Mouse (Mus musculus): ENCODE data around the gene Macrod2. TPM values are rescaled to one million over a fixed set of nuclear protein-coding genes. Genes with fewer than 3 reads are reported as not detected.

Macrod2 gene
- polyA plus RNA-seq, 1 experiment from 2014 or later: 40.0 TPM

GRCm38 (mm10) chr2:141800909-141801308 is 1405.8 kb downstream of the Macrod2 start:
- 81% methylated on average over 2 of the region's 2 CpGs for WGBS

GRCm38 (mm10) chr2:141816266-141816665 is 1421.2 kb downstream of the Macrod2 start:
- no peak overlapping the region for H3K9ac ChIP-seq
- ATAC-seq: no peak
- H3K4me2 ChIP-seq (replicated peaks): no peak overlapping the region
- H3K9me3 ChIP-seq: no peaks in the 10 kb centered on the region
- no peaks in the 10 kb centered on the region for H3K4me1 ChIP-seq (replicated peaks)
- H3K27me3 ChIP-seq (replicated peaks): no peaks in the 10 kb centered on the region
- no peak overlapping the region for H3K27ac ChIP-seq
- H3K36me3 ChIP-seq: no peaks in the 10 kb centered on the region
- H3K4me3 ChIP-seq (replicated peaks): no peak overlapping the region
- WGBS: 91% methylated on average over 4 of the region's 4 CpGs

More at GRCm38 (mm10) chr2:141800909-141801308, 1405.8 kb downstream of the Macrod2 start:
- Histone ChIP-seq H3K36me3 (no peaks in the 10 kb centered on the region), H3K27ac (no peak overlapping the region), H3K4me2 (replicated peaks) (no peak overlapping the region), H3K4me3 (replicated peaks) (no peak overlapping the region), H3K27me3 (replicated peaks) (no peaks in the 10 kb centered on the region), H3K9me3 (no peaks in the 10 kb centered on the region), H3K4me1 (replicated peaks) (no peaks in the 10 kb centered on the region), H3K9ac (no peak overlapping the region)
- ATAC-seq: no peak

- Histone ChIP-seq H3K4me1 (replicated peaks) (no peaks in the 10 kb centered on the region), H3K9me3 (no peaks in the 10 kb centered on the region), H3K27me3 (replicated peaks) (no peaks in the 10 kb centered on the region), H3K4me3 (replicated peaks) (no peak overlapping the region), H3K9ac (no peak overlapping the region), H3K4me2 (replicated peaks) (no peak overlapping the region), H3K36me3 (no peaks in the 10 kb centered on the region), H3K27ac (no peak overlapping the region)
- WGBS: 80% methylated on average over 4 of the region's 4 CpGs
- ATAC-seq: no peak
Measured at GRCm38 (mm10) chr2:141817546-141818180, 1422.6 kb downstream of the Macrod2 start.

GRCm38 (mm10) chr2:141820795-141821194 is 1425.7 kb downstream of the Macrod2 start:
- H3K4me3 ChIP-seq (replicated peaks): no peak overlapping the region
- no peak overlapping the region for H3K4me2 ChIP-seq (replicated peaks)
- H3K36me3 ChIP-seq: no peaks in the 10 kb centered on the region
- ATAC-seq: no peak
- no peak overlapping the region for H3K27ac ChIP-seq
- H3K4me1 ChIP-seq (replicated peaks): no peaks in the 10 kb centered on the region
- no peaks in the 10 kb centered on the region for H3K9me3 ChIP-seq
- no peaks in the 10 kb centered on the region for H3K27me3 ChIP-seq (replicated peaks)
- no peak overlapping the region for H3K9ac ChIP-seq

GRCm38 (mm10) chr2:141825606-141826495 is 1430.7 kb downstream of the Macrod2 start:
- Histone ChIP-seq H3K27me3 (replicated peaks) (no peaks in the 10 kb centered on the region), H3K9me3 (no peaks in the 10 kb centered on the region), H3K4me3 (replicated peaks) (no peak overlapping the region), H3K4me2 (replicated peaks) (no peak overlapping the region), H3K4me1 (replicated peaks) (no peaks in the 10 kb centered on the region), H3K27ac (no peak overlapping the region), H3K9ac (no peak overlapping the region), H3K36me3 (no peaks in the 10 kb centered on the region)
- ATAC-seq: no peak
- 50% methylated on average over 8 of the region's 8 CpGs for WGBS

GRCm38 (mm10) chr2:141830496-141830895 is 1435.4 kb downstream of the Macrod2 start:
- Histone ChIP-seq H3K4me3 (replicated peaks) (no peak overlapping the region), H3K36me3 (no peaks in the 10 kb centered on the region), H3K9me3 (no peaks in the 10 kb centered on the region), H3K27ac (no peak overlapping the region), H3K4me1 (replicated peaks) (no peaks in the 10 kb centered on the region), H3K4me2 (replicated peaks) (no peak overlapping the region), H3K9ac (no peak overlapping the region), H3K27me3 (replicated peaks) (no peaks in the 10 kb centered on the region)
- ATAC-seq: no peak
- 78% methylated on average over 2 of the region's 2 CpGs for WGBS

- no peak for ATAC-seq
- H3K27ac ChIP-seq: no peak overlapping the region
- 92% methylated on average over 5 of the region's 5 CpGs for WGBS
- H3K27me3 ChIP-seq (replicated peaks): no peaks in the 10 kb centered on the region
- H3K4me2 ChIP-seq (replicated peaks): no peak overlapping the region
- H3K9ac ChIP-seq: no peak overlapping the region
- H3K4me3 ChIP-seq (replicated peaks): no peak overlapping the region
- H3K36me3 ChIP-seq: no peaks in the 10 kb centered on the region
- no peaks in the 10 kb centered on the region for H3K9me3 ChIP-seq
- H3K4me1 ChIP-seq (replicated peaks): no peaks in the 10 kb centered on the region
Measured at GRCm38 (mm10) chr2:141831515-141831914, 1436.4 kb downstream of the Macrod2 start.

- WGBS: 85% methylated on average over 4 of the region's 4 CpGs
- ATAC-seq: no peak
- H3K27ac ChIP-seq: no peak overlapping the region
Measured at GRCm38 (mm10) chr2:141834156-141834782, 1439.2 kb downstream of the Macrod2 start.

GRCm38 (mm10) chr2:141844408-141845175 is 1449.5 kb downstream of the Macrod2 start:
- Histone ChIP-seq H3K9me3 (no peaks in the 10 kb centered on the region), H3K27ac (no peak overlapping the region), H3K36me3 (no peaks in the 10 kb centered on the region), H3K9ac (no peak overlapping the region), H3K4me3 (replicated peaks) (no peak overlapping the region), H3K4me1 (replicated peaks) (no peaks in the 10 kb centered on the region), H3K27me3 (replicated peaks) (no peaks in the 10 kb centered on the region), H3K4me2 (replicated peaks) (no peak overlapping the region)
- 69% methylated on average over 6 of the region's 6 CpGs for WGBS
- no peak for ATAC-seq

More at GRCm38 (mm10) chr2:141834156-141834782, 1439.2 kb downstream of the Macrod2 start:
- Histone ChIP-seq H3K4me1 (replicated peaks) (no peaks in the 10 kb centered on the region), H3K27me3 (replicated peaks) (no peaks in the 10 kb centered on the region), H3K9me3 (no peaks in the 10 kb centered on the region), H3K4me3 (replicated peaks) (no peak overlapping the region), H3K4me2 (replicated peaks) (no peak overlapping the region), H3K36me3 (no peaks in the 10 kb centered on the region), H3K9ac (no peak overlapping the region)

- no peaks in the 10 kb centered on the region for H3K36me3 ChIP-seq
- H3K9ac ChIP-seq: no peak overlapping the region
- ATAC-seq: peak; percentile 90
- 18% methylated on average over 2 of the region's 2 CpGs for WGBS
- H3K9me3 ChIP-seq: no peaks in the 10 kb centered on the region
- no peaks in the 10 kb centered on the region for H3K4me1 ChIP-seq (replicated peaks)
- H3K27me3 ChIP-seq (replicated peaks): no peaks in the 10 kb centered on the region
- H3K4me2 ChIP-seq (replicated peaks): no peak overlapping the region
- H3K4me3 ChIP-seq (replicated peaks): no peak overlapping the region
- no peak overlapping the region for H3K27ac ChIP-seq
Measured at GRCm38 (mm10) chr2:141859220-141859619, 1464.1 kb downstream of the Macrod2 start.

- H3K9ac ChIP-seq: no peak overlapping the region
- no peaks in the 10 kb centered on the region for H3K4me1 ChIP-seq (replicated peaks)
- H3K9me3 ChIP-seq: no peaks in the 10 kb centered on the region
- no peaks in the 10 kb centered on the region for H3K36me3 ChIP-seq
- no peaks in the 10 kb centered on the region for H3K27me3 ChIP-seq (replicated peaks)
- no peak for ATAC-seq
- 92% methylated on average over 6 of the region's 6 CpGs for WGBS
- H3K4me3 ChIP-seq (replicated peaks): no peak overlapping the region
- no peak overlapping the region for H3K4me2 ChIP-seq (replicated peaks)
- H3K27ac ChIP-seq: no peak overlapping the region
Measured at GRCm38 (mm10) chr2:141861679-141862268, 1466.7 kb downstream of the Macrod2 start.

All from intestine, embryonic 15.5 days (tissue).